Mouse (Mus musculus): ENCODE results near the gene Mindy4. TPM values are rescaled to one million over a fixed set of nuclear protein-coding genes. Genes with fewer than 3 reads are reported as not detected.
"Not testable (repeated sequence)": the region's sequence is repeated elsewhere in the genome, so short reads cannot be mapped to it uniquely, and the experiment has no call there.

Gene Mindy4
- polyA plus RNA-seq, 1 experiment from 2014 or later = 2.1 TPM

DNA sequence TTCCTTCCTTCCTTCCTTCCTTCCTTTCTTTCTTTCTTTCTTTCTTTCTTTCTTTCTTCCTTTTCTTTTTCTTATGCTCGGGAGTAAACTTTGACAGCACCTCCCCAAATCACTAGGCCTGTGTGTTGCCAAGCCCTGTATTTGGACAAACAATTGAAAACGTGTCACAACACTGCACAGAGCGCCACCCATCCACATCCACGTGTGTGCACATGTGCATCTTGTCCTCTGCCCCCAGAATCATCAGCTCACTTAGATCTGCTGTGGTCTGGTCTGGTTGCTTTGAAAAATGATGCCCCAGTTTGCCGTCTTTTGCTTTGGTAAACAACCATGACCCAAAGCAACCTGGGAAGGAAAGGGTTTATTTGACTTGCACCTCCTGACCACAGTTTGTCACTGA, 27.3 kb upstream of the Mindy4 start:
- ATAC-seq = no peak
- Histone ChIP-seq H3K27ac (no peak overlapping the region), H3K36me3 (no peaks in the 10 kb centered on the region), H3K4me1 (peaks cover 4% of the 10 kb centered on the region; the same call in 1 of the 2 replicates), H3K4me3 (no peak overlapping the region), H3K9ac (no peak overlapping the region), H3K27me3 (replicated peaks) (no peaks in the 10 kb centered on the region), H3K4me2 (no peak overlapping the region), H3K9me3 (replicated peaks) (no peaks in the 10 kb centered on the region)
- 38% methylated on average over 5 of the region's 5 CpGs for WGBS (ENCODE audit: insufficient replicate concordance)

DNA sequence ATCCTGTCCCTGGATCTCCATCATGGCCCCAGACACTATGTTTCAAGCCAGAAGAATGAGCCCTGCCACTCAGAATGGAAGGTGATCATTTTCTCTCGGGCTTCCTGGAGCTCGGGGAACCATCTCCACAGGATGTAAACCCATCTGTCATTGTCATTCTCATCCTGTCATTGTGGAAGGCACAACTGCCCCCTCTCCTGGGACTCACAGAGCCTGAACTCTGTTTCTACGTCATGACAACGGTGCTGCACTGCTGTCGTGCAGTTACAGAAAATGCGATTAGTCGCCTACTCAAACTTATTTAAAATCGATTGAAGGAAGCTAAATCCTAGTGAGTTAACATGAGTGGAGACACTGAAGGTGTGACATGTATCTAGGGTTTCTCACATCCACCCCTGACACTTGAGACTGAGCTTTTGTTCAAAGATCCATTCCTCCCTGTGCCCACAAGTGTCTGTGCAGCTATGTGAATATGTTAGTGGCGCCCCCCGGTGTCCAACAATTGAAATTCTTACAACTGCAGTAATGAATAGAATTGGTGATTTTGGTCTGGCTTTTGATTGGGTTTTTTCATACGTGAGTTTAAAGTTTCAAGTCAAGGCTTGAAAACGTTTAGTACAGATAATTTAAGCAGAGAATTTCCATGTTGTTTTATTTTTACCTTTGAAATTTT, 26.0 kb upstream of the Mindy4 start:
- H3K27me3 ChIP-seq (replicated peaks) = no peaks in the 10 kb centered on the region
- H3K36me3 ChIP-seq = no peaks in the 10 kb centered on the region
- no peaks in the 10 kb centered on the region for H3K9me3 ChIP-seq (replicated peaks)
- WGBS (ENCODE audit: insufficient replicate concordance) = 31% methylated on average over 12 of the region's 12 CpGs
- no peak overlapping the region for H3K9ac ChIP-seq
- ATAC-seq = no peak
- H3K4me3 ChIP-seq = no peak overlapping the region
- peaks cover 4% of the 10 kb centered on the region; the same call in 1 of the 2 replicates for H3K4me1 ChIP-seq
- H3K4me2 ChIP-seq = no peak overlapping the region
- H3K27ac ChIP-seq = no peak overlapping the region

GRCm38 (mm10) chr6:55179560-55179959, 23.6 kb upstream of the Mindy4 start:
- 76% methylated on average over 7 of the region's 7 CpGs for WGBS (ENCODE audit: insufficient replicate concordance)
- Histone ChIP-seq H3K27me3 (replicated peaks) (no peaks in the 10 kb centered on the region), H3K4me1 (peaks cover 4% of the 10 kb centered on the region; the same call in 1 of the 2 replicates), H3K9me3 (replicated peaks) (no peaks in the 10 kb centered on the region), H3K4me3 (no peak overlapping the region), H3K27ac (no peak overlapping the region), H3K4me2 (no peak overlapping the region), H3K36me3 (no peaks in the 10 kb centered on the region), H3K9ac (no peak overlapping the region)
- no peak for ATAC-seq

- Histone ChIP-seq H3K9me3 (replicated peaks) (no peaks in the 10 kb centered on the region), H3K4me1 (no peaks in the 10 kb centered on the region), H3K27me3 (replicated peaks) (no peaks in the 10 kb centered on the region), H3K4me2 (no peak overlapping the region), H3K36me3 (no peaks in the 10 kb centered on the region), H3K4me3 (no peak overlapping the region), H3K27ac (no peak overlapping the region), H3K9ac (no peak overlapping the region)
- 67% methylated on average over 1 of the region's 1 CpGs for WGBS (ENCODE audit: insufficient replicate concordance)
- no peak for ATAC-seq
Measured at GRCm38 (mm10) chr6:55182655-55183430, 20.3 kb upstream of the Mindy4 start.

- 85% methylated on average over 17 of the region's 17 CpGs for WGBS (ENCODE audit: insufficient replicate concordance)
- not testable (repeated sequence) for H3K4me2 ChIP-seq; H3K4me1 ChIP-seq; H3K4me3 ChIP-seq; H3K9ac ChIP-seq; H3K27ac ChIP-seq; ATAC-seq; H3K36me3 ChIP-seq; H3K27me3 ChIP-seq (replicated peaks); H3K9me3 ChIP-seq (replicated peaks)
Measured at GRCm38 (mm10) chr6:55187827-55188226, 15.4 kb upstream of the Mindy4 start.

GRCm38 (mm10) chr6:55189406-55189805, 13.8 kb upstream of the Mindy4 start:
- Histone ChIP-seq H3K27ac (no peak overlapping the region), H3K4me3 (no peak overlapping the region), H3K4me1 (no peaks in the 10 kb centered on the region), H3K9ac (no peak overlapping the region), H3K36me3 (no peaks in the 10 kb centered on the region), H3K4me2 (no peak overlapping the region), H3K9me3 (replicated peaks) (no peaks in the 10 kb centered on the region), H3K27me3 (replicated peaks) (no peaks in the 10 kb centered on the region)
- no peak for ATAC-seq

DNA sequence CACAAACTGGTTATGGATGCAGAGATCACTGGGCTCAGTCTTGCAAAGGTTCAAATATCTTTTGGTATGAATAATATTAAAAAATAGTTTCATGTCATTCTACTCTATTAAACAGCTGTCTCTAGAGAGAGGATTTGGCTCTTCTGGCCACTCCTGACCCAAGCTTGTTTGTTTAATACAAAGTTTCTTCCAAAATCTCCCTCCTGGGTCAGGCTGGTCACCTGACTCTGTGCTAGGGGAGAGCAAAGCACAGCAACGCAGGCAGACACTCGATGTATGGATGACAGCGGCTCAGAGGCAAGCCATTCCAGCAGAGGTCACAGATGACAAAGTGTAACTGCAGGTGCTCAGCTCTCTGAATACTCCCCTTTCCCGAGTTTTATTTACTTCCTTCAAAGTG, 11.6 kb upstream of the Mindy4 start:
- no peak for ATAC-seq
- Histone ChIP-seq H3K9me3 (replicated peaks) (no peaks in the 10 kb centered on the region), H3K4me3 (no peak overlapping the region), H3K9ac (no peak overlapping the region), H3K27me3 (replicated peaks) (no peaks in the 10 kb centered on the region), H3K36me3 (no peaks in the 10 kb centered on the region), H3K27ac (no peak overlapping the region), H3K4me2 (no peak overlapping the region), H3K4me1 (no peaks in the 10 kb centered on the region)
- WGBS (ENCODE audit: insufficient replicate concordance) = 56% methylated on average over 4 of the region's 4 CpGs

DNA sequence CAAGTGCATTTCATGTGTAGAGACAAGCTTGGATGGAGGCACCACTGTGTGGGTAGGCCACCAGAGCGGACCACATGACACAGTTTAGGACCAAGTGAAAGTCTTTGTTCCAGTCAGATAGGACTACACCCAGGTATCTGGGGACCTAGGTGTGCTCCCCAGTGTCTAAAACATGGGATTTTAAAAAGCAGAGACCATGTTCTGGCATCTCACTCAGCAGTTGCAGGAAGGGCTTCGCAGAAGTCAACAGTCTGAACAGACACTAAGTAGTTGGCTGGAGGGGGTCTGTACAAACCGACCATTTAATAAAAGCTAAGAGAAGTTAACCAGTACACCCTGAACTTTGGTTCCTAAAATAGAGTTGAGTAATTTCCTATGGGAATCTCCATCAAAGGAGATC, 10.0 kb upstream of the Mindy4 start:
- Histone ChIP-seq H3K9me3 (replicated peaks) (no peaks in the 10 kb centered on the region), H3K4me2 (no peak overlapping the region), H3K27me3 (replicated peaks) (no peaks in the 10 kb centered on the region), H3K36me3 (no peaks in the 10 kb centered on the region), H3K9ac (no peak overlapping the region), H3K4me3 (no peak overlapping the region), H3K27ac (no peak overlapping the region), H3K4me1 (no peaks in the 10 kb centered on the region)
- 77% methylated on average over 3 of the region's 3 CpGs for WGBS (ENCODE audit: insufficient replicate concordance)
- ATAC-seq = no peak

DNA sequence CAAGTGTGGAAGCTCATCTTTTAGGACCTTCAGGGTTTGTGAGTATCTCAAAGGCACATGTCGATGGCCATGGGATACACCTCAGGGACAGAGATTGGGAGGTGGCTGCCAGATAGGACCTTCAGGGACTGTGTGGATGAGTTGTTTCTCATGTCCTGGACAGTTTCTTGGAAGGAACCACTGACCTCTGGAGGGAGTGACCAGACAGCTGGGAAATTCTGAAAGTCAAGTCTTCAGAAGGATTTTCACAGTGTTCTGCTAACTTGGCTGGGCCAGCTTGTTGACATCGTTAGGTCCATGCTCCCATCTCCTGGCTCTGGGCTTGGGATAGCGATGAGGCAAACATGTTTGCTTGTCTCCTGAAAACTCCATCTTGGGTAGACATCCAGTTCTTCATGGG, 4.1 kb upstream of the Mindy4 start:
- H3K27ac ChIP-seq = no peak overlapping the region
- peaks cover 20% of the 10 kb centered on the region for H3K4me1 ChIP-seq
- H3K4me3 ChIP-seq = no peak overlapping the region
- H3K36me3 ChIP-seq = no peaks in the 10 kb centered on the region
- H3K4me2 ChIP-seq = no peak overlapping the region
- no peaks in the 10 kb centered on the region for H3K27me3 ChIP-seq (replicated peaks)
- H3K9ac ChIP-seq = no peak overlapping the region
- no peak for ATAC-seq
- 74% methylated on average over 3 of the region's 3 CpGs for WGBS (ENCODE audit: insufficient replicate concordance)
- no peaks in the 10 kb centered on the region for H3K9me3 ChIP-seq (replicated peaks)

DNA sequence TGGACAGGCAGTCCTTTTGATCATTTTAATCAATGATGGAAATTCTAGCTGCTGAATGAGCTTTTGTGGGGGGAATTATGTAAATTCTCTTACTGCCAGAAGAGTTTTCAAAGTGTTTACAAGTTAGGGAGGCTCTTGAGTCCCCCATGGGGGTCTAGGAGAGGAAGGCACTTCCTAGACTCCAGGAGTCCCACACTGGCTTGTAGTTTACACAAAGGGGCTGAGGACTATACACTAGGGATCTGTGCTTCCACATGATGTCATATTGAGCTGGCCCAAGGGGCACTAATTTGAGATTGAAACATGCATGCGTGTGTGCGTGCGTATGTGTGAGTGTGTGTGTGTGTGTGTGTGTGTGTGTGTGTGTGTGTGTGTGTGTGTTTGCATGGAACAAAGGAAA, 748 bp downstream of the Mindy4 start:
- H3K4me3 ChIP-seq = peak overlapping the region; percentile 60
- H3K9me3 ChIP-seq (replicated peaks) = no peaks in the 10 kb centered on the region
- WGBS (ENCODE audit: insufficient replicate concordance) = 86% methylated on average over 3 of the region's 3 CpGs
- ATAC-seq = no peak
- H3K27ac ChIP-seq = no peak overlapping the region; the same call in 1 of the 2 replicates
- no peaks in the 10 kb centered on the region for H3K27me3 ChIP-seq (replicated peaks)
- peak overlapping the region; percentile 74 for H3K4me2 ChIP-seq
- H3K9ac ChIP-seq = peak overlapping the region; percentile 55
- no peaks in the 10 kb centered on the region for H3K36me3 ChIP-seq
- H3K4me1 ChIP-seq = peaks cover 20% of the 10 kb centered on the region

DNA sequence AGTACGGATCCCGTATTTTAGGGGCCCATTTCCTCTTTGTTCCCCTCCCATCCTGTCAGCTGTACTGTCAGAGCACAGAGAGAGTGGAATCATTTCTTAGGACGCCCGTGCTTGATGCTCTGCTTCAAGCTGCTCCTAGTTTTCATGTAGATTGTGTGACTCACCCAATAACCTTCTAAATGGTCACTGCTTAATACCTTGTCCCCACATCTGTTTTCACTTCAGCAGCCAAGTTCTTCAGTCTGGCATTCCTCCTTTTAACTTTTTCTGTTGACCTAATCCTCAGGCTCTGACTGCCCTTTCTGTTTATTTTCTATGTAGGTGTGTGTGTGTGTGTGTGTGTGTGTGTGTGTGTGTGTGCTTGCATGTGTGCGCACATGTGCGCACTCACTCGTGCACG, 4.6 kb downstream of the Mindy4 start:
- peaks cover 12% of the 10 kb centered on the region for H3K4me1 ChIP-seq
- no peak overlapping the region for H3K4me2 ChIP-seq
- H3K36me3 ChIP-seq = no peaks in the 10 kb centered on the region
- ATAC-seq = no peak
- H3K9me3 ChIP-seq (replicated peaks) = no peaks in the 10 kb centered on the region
- no peak overlapping the region for H3K9ac ChIP-seq
- WGBS (ENCODE audit: insufficient replicate concordance) = 64% methylated on average over 8 of the region's 8 CpGs
- no peak overlapping the region for H3K27ac ChIP-seq
- H3K27me3 ChIP-seq (replicated peaks) = no peaks in the 10 kb centered on the region
- no peak overlapping the region for H3K4me3 ChIP-seq

DNA sequence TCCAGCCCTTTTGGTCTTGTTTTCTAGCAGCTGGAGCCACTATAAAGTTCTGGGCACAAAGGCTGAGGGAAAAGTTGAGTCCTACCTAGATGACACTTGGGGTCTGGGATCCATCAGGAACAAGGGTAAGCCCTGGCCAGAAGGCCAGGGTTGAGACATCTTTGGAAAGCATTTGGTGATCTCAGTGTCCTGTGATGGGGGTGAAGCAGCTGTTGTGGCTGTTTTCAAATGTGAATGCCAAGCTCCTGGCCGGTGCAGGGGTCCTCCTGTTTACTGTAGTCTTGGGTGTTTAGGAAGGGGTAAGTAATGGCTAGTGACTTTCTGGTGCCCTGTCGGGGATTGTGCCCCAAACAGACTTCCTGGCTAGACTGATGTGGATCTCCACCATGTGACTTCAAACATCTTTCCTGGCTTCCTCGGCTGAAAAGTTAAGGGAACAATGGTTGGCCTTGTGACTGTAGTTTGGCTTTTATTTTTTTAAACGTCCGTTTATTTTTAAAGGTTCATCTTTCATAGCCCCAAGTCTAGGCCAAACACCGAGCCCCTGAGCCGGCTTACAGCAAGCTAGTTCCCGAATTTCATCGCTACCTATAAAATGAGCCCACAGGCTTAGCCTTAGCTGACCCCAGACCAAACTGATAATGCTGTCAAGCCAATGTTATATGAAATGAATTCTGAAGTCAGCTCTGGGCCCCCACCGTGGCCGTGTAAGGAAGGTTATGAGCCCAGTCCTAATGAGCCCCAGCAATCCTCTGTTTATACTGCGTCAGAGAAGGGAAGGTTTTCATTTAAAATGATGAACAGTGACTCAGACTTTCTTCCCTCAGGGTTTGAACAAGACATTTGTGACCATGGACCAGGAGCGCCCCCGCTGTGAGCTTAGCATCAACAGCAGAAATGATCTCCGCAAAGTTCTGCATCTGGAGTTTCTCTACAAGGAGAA, 7.5 kb downstream of the Mindy4 start:
- Histone ChIP-seq H3K4me1 (no peaks in the 10 kb centered on the region; the same call in 1 of the 2 replicates), H3K9ac (no peak overlapping the region), H3K4me2 (no peak overlapping the region), H3K36me3 (no peaks in the 10 kb centered on the region), H3K4me3 (no peak overlapping the region), H3K9me3 (replicated peaks) (no peaks in the 10 kb centered on the region), H3K27ac (no peak overlapping the region), H3K27me3 (replicated peaks) (no peaks in the 10 kb centered on the region)
- ATAC-seq = no peak
- WGBS (ENCODE audit: insufficient replicate concordance) = 72% methylated on average over 15 of the region's 15 CpGs
